Mouse (Mus musculus) kidney, postnatal 14 days (tissue): ENCODE results near the gene Syt9.
A peak's percentile ranks its signal among the peaks of the same experiment; 100 is the strongest.
"Not testable (repeated sequence)": the region's sequence is repeated elsewhere in the genome, so short reads cannot be mapped to it uniquely, and the experiment has no call there.

ENCODE experiments used
- DNase-seq: peaks from one replicate; pipeline ENCODE4 v3.0.0; 2022; ENCODE audit warnings: mixed read lengths

Syt9 gene

DNA sequence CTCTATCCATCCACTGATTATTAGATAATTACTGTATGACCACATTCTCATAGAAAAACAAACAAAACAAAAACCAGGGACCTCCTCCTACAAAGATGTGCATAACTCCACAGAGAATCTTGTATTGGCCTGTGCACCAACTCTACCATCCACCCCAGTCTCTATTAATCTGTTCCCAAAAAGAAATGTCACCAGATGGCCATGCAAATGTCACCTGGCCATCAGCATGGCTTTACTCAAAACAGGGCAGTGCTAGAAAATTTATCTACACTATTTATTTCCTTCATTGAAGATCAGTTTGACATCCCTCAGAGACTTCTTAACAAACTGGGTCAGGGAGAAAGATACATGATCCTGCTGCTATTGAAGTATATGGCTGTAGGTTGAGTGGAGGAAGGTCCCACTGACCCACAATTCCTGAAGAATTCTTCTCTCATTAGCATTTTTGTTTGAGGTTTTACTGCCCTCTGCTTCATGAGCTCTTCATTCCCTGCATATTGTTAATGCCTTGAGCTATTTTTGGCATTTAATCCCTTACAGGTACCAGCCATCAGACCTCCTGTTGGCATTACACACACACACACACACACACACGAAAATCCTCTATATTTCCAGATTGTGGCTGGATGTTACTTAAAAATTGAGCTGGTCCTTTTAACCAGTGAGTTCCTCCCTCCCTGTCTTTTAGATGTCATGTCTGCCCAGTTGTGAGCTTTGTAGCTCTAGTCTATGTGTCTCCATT lies 91.3 kb downstream of the Syt9 start:
- DNase-seq, result no peak

DNA sequence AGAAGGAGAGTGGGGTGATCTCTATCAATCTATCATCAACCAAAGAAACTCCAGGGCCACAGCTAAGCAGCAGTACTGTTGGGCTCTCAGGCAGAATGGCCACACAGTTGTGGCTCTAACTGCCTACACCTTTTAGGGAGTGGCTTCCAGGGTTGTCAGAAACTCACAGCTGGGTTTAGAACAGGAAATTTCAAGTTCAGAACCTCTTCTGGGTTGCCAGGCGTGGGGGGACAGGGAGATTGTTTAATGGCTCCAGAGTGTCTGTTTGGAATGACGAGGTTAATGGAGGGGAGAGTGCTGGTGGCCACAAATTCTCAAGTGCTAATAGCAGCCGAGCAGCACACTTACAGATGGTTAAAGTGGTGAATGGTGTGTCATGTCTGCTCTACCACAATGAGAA lies 92.4 kb downstream of the Syt9 start:
- no peak for DNase-seq

DNA sequence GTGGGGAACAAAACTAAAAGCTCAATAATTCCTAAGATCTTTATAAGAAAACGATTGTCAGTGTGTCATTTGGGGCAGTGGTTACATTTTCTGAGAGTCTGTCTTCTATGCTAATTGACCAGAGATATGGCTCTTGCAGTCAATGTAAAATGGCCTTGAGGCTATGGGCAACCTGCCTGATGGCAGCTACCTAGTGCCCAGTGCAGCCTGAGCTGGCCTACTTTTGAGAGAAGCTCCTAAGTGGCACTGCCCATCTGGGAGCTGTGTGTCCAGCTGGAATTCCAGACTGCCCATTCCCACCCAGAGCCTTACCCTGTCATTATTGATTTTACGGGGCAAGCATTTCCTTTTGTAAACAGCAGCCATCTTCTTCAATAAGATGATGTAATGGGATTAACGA lies 94.6 kb downstream of the Syt9 start:
- DNase-seq, result no peak

DNA sequence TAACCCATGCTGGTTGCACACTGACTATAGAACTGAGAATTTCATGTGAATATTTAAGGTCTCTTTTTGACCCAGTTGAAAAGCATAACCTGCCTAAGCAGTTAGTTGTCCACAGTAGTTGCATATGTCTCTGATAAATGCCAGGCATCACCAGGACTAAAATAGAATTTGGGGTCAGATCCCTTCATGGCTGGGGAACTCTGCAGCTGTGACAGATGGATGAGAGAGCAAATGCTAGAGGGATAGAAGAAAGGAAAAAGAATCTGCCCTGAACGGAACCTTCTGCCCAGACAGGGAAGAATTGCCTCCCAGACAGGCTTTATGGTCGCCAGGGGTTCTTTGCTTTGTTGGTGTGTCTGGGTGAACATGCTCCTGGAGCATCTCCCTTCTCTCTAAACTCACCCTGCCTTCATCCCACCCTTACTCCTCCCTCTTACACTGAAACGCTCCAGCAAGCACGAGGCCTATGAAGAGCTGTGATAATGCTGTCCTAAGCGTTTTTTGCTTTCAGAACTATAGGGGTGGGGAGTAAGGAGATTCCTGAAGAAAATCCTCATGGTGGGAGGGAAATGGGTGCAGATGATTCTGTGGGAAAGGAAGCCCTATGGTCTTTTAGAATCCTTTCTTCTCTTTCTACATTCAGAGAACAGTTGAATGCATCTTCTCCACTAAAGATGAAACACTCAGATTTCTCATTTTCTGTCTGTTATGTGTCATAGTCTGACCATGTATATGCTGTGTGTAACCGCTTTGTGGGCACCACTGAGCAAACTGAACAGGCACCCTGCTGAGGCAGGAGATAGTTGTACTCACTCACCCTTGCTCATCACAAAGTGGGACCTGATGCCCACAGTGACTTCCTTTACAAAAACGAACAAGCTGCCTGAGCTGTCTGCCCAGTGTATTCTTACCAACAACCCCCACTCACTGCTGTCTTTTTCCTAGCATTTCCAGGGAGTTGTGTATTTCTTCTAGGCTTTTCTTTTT lies 108.7 kb downstream of the Syt9 start:
- DNase-seq, result no peak

DNA sequence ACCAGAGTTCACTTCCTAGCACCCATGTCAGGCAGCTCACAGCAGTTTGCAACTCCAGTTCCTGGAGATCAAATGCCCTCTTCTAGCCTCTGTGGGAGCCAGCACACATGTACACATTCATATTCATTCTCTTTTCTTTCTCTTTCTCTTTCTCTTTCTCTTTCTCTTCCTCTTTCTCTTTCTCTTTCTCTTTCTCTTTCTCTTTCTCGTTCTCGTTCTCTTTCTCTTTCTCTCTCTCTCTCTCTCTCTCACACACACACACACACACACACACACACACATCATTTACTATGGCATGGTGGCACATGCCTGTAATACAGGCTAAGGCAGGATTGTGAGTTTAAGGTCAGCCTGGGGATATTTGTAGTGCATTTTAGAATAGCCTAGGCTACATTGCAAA lies 115.2 kb downstream of the Syt9 start:
- DNase-seq, result not testable (repeated sequence)

DNA sequence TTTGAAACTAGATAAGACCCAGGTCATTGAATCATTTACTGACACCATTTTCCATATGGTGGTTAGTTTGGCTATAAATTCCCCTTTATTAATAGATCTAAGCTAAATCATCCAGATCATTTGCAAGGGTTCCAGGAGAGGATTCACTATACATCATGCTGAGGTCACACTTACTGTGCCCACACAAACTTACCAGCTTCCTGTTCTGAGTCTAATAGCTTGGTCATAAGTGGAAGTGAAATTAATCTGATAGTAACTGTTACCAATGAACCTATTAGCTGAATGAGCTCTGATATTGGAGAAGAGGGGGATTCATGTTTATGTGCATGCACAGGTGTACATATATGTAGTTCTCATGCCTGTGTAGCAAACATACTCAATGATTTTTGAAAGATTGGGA lies 124.9 kb downstream of the Syt9 start:
- DNase-seq, result no peak

DNA sequence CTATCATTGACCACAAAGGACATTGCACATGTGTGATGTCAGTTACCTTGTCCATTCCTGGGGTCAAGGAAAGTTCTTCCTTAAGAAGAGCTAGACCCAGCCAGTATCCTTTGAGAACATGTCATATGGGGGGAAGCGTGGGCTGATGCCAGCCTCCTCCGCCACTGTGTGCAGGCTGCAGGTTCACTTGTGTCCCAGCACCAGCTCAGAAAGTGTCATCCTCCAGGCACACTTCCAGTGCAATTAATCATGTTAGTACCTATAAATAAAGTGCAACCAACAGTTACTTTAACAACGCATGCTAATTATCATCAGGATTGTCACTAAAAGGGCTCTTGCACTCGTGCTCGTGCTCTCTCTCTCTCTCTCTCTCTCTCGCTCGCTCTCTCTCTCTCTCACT lies 126.4 kb downstream of the Syt9 start:
- no peak for DNase-seq

DNA sequence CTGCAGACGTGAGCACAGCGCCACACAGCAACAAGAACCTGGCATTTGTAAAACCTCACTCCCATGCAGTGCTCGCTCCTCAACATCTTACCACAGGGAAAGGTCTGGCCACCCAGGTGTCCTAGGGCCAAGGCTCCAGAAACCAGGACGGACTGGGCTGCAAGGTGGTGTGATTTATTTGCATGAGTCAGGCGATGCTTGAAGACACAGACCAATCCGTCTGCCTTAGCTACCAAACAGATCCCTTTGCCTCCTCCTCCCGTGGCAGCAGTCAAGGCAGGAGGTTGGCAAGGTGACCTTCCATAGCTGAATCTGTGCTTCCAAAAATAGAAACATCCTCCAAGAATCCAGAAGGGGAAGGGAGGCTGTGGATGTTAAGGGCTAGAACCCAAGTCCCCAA lies 130.1 kb downstream of the Syt9 start:
- no peak for DNase-seq

DNA sequence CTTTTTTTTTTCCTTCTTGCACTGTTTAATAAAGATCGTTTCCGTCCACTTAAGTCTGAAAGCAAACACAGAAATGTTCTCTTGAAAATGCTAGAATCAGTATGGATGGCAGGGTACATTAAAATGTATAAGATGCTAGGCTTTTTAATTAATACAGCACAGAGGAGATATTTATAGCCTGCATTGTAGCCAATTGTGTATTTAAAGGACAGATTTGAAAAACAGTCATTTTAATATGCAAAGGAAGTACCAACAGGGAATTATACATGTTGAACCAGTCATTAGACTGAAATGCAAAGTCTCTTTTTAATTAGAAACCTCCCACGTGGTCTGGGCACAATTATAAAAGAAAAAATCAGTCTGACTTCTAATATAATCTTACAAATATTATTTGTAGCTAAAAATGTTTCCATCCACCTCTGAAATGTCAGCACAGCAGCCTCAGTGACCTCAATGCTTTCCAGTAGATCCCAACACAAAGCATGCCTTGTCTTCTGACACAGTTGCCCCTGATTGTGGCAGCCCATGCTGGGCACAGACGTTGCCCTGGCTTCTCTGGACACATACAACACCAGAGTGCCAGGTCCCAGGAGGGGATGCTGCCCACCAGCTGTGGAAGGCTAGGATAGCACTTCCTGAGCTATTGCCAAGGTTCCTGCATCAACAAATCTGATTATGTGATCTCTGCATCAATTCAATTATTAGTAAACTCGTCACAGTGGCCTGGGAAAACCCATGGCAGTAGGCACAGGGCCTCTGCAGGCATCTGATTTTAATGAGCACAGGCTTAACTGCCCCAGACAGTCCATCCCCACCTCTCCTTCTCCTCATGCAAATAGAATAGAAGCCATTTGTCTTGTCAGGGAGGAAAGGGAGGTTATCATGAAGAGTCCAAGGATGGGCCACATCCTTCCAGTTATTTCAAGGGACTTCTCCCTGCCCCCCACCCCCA lies 134.5 kb downstream of the Syt9 start:
- DNase-seq, result no peak

DNA sequence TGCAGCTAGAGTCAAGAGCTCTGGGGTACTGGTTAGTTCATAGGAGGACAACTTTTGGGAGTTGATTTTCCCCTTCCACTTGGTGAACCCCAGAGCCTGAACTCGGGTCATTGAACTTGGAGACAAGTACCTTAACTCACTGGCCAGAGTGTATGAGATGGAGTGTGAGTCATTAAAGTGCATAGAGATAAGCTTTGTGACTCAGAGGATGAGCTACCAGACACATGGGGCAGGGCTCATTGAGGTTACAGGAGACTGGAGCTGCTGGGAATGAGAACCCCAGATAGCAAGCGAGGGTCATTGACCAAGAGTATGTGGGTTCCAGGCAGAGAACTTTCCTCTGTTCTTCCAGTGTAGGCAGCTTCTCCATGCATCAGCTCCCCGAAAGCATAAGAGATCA lies 137.4 kb downstream of the Syt9 start:
- no peak for DNase-seq

DNA sequence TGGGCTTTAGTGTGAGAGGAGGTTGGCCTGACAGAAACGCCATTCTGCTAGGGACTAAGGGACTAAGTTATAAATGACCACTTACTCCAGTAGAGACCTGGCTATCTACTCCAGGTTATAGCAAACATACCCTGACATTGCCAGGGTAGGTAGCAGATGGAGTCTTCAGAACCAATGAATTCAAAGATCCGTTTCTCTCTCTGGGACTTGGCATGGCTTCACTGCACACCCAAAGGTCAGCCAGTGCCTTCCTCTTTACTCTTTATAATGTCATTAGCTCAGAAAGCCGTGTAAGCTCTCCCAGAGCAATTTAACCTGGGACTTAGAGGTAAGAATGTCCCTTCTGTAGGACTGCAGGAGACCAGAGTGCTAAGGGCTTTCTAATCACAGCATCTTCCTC lies 139.2 kb downstream of the Syt9 start:
- no peak for DNase-seq

DNA sequence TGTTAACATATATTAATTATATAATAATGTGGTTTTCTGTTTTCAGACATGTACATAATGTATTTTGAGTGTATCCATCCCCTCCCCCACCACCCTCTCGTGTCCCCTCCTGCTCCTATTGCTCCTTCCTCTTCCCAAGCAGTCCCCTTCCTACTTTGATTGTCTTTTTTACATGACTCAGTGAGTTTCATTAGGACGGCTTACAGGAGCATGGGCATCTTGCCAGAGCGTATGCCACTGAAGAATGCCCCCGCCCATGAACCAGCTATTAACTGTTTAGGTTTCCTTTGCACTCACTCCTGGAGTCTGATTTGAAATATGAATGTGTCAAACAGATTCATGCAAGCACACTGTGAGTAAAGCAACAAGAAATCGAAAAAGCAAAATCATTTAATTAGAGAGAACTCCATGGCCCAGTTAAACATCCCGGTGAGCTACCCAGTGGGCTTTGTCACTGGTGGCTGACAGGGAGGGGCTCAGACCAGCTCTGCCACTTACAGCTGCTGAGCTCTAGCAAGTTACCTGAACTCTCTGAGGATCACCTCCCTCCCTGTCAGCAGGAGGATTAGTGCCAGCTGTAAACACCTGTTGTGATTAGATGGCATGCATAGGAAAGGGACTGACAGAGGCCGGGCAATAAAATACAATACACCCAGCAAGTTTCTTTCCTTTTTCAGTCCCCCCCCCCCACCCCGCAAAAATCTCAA lies 146.3 kb downstream of the Syt9 start:
- DNase-seq, result peak; percentile 18

DNA sequence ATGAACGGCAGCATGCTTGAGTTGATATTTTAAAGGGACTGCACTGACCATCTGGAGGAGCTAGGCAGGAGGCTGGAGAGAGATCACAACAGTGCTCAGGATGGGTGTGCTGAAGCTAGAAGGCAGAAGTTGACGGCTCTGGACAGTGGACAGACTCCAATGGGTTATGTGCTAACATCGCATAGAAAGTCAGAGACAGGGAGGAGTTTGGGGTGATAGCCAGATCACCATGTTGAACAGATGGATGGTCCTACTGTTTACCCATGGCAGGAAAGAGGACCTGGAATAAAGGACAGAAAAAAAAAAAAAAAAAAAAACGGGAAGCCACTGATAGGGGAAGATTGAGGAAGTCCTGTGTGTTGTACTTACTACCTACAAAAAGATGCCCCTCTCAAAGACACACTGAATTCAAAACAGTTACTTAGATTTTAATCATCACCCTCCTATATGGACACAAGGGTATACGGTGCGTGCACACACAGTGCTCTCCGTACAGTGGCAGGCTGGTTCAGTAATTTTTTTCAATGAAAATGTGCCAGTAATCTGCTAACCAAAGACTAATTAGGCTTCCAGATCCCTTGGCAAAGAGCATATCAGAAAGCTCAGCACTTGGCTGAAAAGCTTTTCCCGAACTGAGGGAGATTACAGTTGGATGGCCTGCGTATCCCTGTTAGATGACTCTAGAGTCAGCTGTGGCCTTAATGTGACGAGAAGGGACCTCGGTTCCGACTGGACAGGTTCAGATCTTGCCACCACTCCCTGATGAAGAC lies 148.9 kb downstream of the Syt9 start:
- DNase-seq, result no peak

DNA sequence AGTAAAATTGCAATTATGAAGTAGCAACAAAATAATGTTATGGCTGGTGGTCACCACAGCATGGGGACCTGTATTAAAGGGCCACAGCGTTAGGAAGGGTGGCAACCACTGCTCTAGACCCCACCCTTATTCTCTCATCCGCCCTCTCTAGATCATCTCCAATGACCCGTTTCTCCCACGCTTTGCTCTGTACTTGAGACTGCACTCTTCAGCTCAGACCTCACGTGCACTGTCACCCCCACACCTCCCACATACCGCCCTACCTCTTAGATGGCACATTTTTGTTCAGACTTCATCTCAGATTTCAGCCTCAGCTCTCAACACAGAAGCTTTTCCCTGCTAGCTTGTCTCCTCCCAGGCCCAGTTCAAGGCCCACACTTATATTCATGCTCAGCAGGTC lies 150.9 kb downstream of the Syt9 start:
- no peak for DNase-seq

DNA sequence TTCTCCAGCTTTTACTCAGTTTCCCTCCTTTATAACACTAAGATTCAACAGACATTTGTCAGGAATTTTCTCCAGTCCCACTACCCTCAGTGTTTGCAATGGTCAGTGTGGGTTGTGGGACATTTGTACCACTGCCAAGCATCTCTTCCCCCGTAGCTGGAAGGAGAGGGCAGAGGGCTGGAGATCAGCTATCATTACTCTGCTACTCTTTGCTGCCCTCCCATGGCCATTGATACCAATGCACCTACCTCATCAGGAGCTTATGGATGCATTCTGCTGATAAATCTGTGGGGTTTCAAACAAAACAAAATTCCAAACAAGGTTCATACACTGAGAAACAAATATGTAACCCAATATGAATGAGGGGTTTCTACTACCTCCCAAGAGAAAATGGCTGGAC lies 155.8 kb downstream of the Syt9 start:
- peak; percentile 55 for DNase-seq

DNA sequence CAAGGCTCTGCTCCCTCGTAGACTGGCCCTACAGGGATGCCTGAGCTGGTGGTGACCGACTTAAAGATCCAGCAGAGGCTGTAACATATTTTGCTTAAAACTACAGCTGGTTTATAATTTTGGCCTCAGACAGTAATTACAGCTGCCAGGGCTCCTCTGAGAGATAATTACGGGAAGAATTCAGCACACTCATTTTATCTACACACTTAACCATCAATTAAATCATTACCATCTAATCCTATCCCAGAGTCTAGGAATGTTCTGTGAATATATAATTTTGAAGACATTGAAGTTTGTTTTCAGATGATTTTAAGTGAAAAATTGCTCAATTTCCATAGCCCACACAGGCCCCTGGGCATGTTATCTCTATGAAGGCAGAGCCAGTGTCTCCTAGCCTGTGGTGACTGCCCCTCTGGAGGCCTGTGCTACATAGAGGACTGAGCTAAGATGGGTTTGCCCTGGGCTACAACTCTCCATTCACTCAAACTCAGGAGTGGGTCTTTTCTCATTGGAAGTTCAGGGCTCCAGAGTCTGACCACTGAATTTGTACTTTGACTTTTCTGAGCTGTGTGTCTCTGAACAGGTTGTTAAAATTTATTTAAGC lies 157.7 kb downstream of the Syt9 start:
- no peak for DNase-seq

DNA sequence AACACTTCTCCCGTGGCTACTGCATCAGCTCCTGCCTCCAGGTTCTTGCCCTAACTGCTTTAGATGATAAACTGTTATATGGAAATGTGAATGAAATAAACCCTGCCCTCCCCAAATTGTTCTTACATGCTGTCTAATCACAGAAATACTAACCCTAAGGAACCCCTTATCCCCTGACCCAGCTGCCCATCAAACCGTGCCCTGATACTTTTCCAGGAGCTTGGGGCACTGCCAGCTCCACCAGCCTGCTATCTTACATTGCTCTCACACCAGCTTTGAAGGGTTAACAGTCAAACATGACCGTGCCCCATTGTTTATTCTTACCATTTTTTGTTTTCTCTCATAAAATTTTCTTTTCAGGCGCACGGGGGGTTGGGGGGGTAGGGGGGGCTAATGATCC lies 158.8 kb downstream of the Syt9 start:
- no peak for DNase-seq

DNA sequence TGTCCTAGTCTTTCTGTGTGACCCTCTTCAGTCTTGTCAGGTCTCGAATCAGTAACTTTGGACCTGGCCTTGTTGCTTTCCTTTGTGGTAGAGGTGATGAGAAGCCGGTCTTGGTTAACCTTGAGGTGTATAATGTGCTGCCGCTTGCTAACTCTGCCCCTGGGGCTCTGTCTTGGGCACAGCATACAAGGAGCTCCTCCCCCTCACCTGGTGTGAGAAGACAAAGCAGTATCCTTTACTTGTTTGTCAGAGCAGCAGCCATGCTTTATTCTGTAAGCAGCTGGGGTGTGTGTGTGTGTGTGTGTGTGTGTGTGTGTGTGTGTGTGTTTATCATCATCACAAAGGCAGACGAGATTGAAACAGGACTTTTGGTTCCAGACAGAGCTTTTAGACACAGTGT lies 164.8 kb downstream of the Syt9 start:
- no peak for DNase-seq

DNA sequence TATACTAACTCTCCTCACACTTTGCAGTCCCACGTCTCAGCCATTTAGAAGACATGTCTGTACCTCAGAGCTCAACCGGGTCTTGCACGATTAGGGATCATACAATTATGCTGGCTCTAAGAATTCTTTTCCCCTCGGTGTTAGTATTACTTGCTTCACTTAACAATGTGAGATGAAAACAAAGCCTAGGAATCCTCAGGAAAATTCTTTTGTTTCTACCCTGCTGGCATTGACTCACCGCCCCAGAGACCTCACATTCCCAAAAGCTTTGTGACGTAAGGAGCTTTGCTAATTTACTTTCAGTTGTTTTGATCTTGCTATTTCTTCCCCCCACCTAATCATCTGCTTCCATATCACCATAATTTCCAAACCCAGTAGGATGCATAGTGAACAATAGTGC lies 166.0 kb downstream of the Syt9 start:
- no peak for DNase-seq

DNA sequence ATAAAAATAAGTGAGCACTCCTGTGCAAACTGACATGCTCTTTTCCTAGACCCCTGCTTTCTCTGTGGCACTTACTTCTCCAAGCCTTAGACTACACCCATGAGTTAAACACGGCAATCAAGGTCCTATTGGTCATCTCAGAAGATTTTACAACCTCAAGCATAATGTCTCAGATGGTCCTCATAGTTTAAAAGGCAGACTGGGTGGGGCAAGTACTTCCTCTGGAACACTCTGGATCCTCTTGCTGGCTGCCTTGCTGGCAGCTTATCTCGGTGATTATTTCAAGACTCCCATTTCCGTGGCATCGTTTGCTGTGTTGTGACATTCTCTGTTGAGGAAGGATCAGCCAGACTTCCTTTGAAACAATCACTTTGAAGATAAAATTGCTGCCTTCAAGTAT lies 169.5 kb downstream of the Syt9 start:
- DNase-seq, result no peak

DNA sequence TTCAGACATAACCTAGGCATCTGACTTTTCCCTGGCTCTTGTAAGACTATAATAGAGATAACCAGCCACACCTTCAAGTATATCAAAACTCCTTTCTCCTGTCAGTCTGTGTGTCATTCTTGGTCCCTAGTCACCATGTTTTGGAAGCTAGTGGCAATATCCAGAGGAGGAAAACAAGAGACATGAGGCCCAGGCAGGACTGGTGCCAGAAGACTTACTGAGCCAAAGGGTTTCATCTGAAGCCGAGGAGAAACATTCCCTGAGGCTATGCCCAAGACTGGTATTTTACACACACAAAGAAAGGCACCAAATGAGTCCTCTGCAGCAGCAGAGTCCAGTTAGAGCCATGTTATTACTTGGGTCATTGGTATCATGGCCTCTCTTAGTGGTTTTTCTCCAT lies 174.5 kb downstream of the Syt9 start:
- DNase-seq, result no peak
